In the genomic region with DNA sequence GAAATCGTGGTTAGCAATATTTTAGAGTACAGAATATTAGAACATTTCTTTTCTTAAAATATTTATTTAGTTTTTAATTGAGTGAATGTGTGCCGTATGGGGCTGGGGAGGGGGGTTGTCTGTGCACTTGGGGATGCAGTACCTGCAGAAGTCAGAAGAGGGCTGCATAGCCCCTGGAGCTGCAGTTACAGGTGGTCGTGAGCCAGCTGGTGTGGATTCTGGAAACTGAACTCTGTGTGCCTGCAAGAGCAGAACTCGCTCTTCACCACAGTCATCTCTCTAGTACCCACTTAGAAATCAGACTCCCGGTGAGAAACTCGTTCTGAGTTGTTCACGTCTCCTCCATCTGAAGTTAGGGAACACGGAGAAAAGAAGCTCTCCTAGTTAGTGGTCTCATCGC, we compare ENCODE assay signal across 9 mouse cellular contexts. TPM values are rescaled to one million over a fixed set of nuclear protein-coding genes. Genes with fewer than 3 reads are reported as not detected.
DNase-seq lines count a peak whose midpoint lies in the region; ATAC-seq and TF ChIP-seq lines count a peak whose summit lies in the region.
"Had no signal": no experiment of that assay in that cellular context is flagged by ENCODE, and none has a peak within 500 bp of the region (broad histone marks: within the 10 kb centered on the region; RNA-seq: fewer than 3 reads in every experiment).

No protein-coding gene starts in this region.

- peaks cover 4% of the 10 kb centered on the region for H3K4me1 ChIP-seq in liver, postnatal 0 days (ENCODE audit: insufficient read depth)
- H3K4me1 ChIP-seq in embryonic facial prominence, embryonic 10.5 days = peaks cover 21% of the 10 kb centered on the region

- H3K4me3 ChIP-seq in liver, postnatal 0 days (ENCODE audit: low read depth, low read length) = no peak overlapping the region
- no peak overlapping the region for H3K4me3 ChIP-seq in embryonic facial prominence, embryonic 10.5 days
- H3K4me3 ChIP-seq: embryonic facial prominence, embryonic 12.5 days had no signal

- H3K4me2 ChIP-seq in liver, postnatal 0 days (ENCODE audit: low read depth, low read length) = no peak overlapping the region
- H3K4me2 ChIP-seq: embryonic facial prominence, embryonic 12.5 days had no signal

- peak; percentile 21; the same call in 1 of the 2 replicates for TF ChIP-seq CTCF in liver, postnatal 0 days (IDR thresholded peaks at IDR 0.05; ENCODE audit: low read depth)

- H3K9ac ChIP-seq in liver, postnatal 0 days (replicated peaks) = no peak overlapping the region
- H3K9ac ChIP-seq: embryonic facial prominence, embryonic 12.5 days had no signal

- no peak overlapping the region for H3K27ac ChIP-seq in liver, postnatal 0 days (ENCODE audit: low read depth)
- H3K27ac ChIP-seq in embryonic facial prominence, embryonic 10.5 days (replicated peaks) = no peak overlapping the region
- H3K27ac ChIP-seq: embryonic facial prominence, embryonic 12.5 days had no signal

- H3K36me3 ChIP-seq in liver, postnatal 0 days (replicated peaks; ENCODE audit: insufficient read depth, low read length) = no peaks in the 10 kb centered on the region
- no peaks in the 10 kb centered on the region for H3K36me3 ChIP-seq in embryonic facial prominence, embryonic 10.5 days (replicated peaks)
- H3K36me3 ChIP-seq: embryonic facial prominence, embryonic 12.5 days had no signal

- no peak for TF ChIP-seq EP300 in liver, postnatal 0 days (IDR thresholded peaks at IDR 0.05; ENCODE audit: low read depth)

- 42% methylated on average over 9 of the region's 9 CpGs for WGBS in liver, postnatal 0 days (ENCODE audit: insufficient replicate concordance)
- 36% methylated on average over 9 of the region's 9 CpGs for WGBS in embryonic facial prominence, embryonic 10.5 days

- peaks cover 26% of the 10 kb centered on the region for H3K27me3 ChIP-seq in liver, postnatal 0 days (ENCODE audit: insufficient read depth, low read length)
- H3K27me3 ChIP-seq in embryonic facial prominence, embryonic 10.5 days (replicated peaks; ENCODE audit: low read depth, poor library complexity, severe bottlenecking) = peaks cover 40% of the 10 kb centered on the region

- no peak for DNase-seq in frontal cortex, postnatal 25 days (ENCODE audit: low spot score in 2 of 2)
- DNase-seq in liver, postnatal 0 days = no peak
- DNase-seq in liver = no peak
- DNase-seq in embryonic facial prominence, embryonic 10.5 days (ENCODE audit: low spot score) = peak; percentile 63
- peak; percentile 57 for DNase-seq in right cerebral cortex, postnatal 4 days
- no peak for DNase-seq in urinary bladder, adult 18-20 months (ENCODE audit: low spot score in 2 of 2)
- DNase-seq in cerebellum, adult 18-20 months = no peak

- H3K9me3 ChIP-seq in liver, postnatal 0 days (ENCODE audit: low read length) = no peaks in the 10 kb centered on the region
- H3K9me3 ChIP-seq in embryonic facial prominence, embryonic 10.5 days = no peaks in the 10 kb centered on the region
- H3K9me3 ChIP-seq: embryonic facial prominence, embryonic 12.5 days had no signal

- peak; percentile 54; the same call in 1 of the 2 replicates for ATAC-seq in frontal cortex, adult (ENCODE audit: low TSS enrichment)
- ATAC-seq in liver, postnatal 0 days = no peak

RNA-seq across cellular contexts. Expression of gene Arhgef28, which starts 2.6 kb away (rescaled TPM):
- 0.57 and 0.74 TPM in 2 replicates for polyA plus RNA-seq in liver, postnatal 0 days (2015; fragmentation: Nextera tagmentation; extraction: Ambion mirVana)
- 8.4 and 9.6 TPM in 2 replicates for polyA plus RNA-seq in embryonic facial prominence, embryonic 10.5 days (2016; fragmentation: Nextera tagmentation; extraction: Ambion mirVana)

RNA-seq across cellular contexts. Expression of gene Utp15, which starts 54.0 kb away (rescaled TPM):
- polyA plus RNA-seq in liver, postnatal 0 days (2015; fragmentation: Nextera tagmentation; extraction: Ambion mirVana) = 5.7 and 7.5 TPM in 2 replicates
- polyA plus RNA-seq in embryonic facial prominence, embryonic 10.5 days (2016; fragmentation: Nextera tagmentation; extraction: Ambion mirVana) = 52.6 and 55.2 TPM in 2 replicates

RNA-seq across cellular contexts. Expression of gene Ankra2, which starts 54.0 kb away (rescaled TPM):
- 8.5 and 8.6 TPM in 2 replicates for polyA plus RNA-seq in liver, postnatal 0 days (2015; fragmentation: Nextera tagmentation; extraction: Ambion mirVana)
- polyA plus RNA-seq in embryonic facial prominence, embryonic 10.5 days (2016; fragmentation: Nextera tagmentation; extraction: Ambion mirVana) = 15.6 and 16.1 TPM in 2 replicates

Comparison
In these comparisons a context has a peak if more than half of its experiments do, and no peak if none do; other contexts are left out.
1. DNase-seq: peak in embryonic facial prominence, embryonic 10.5 days (single experiment) and right cerebral cortex, postnatal 4 days (single experiment); none in frontal cortex, postnatal 25 days (0 of 2), liver, postnatal 0 days (single experiment), liver (single experiment), urinary bladder, adult 18-20 months (0 of 2) and cerebellum, adult 18-20 months (0 of 2).